Mouse (Mus musculus): ENCODE results near the gene Trim6. TPM values are rescaled to one million over a fixed set of nuclear protein-coding genes. Genes with fewer than 3 reads are reported as not detected.
"Not testable (repeated sequence)": the region's sequence is repeated elsewhere in the genome, so short reads cannot be mapped to it uniquely, and the experiment has no call there.

Trim6 gene
- polyA plus RNA-seq, 1 experiment from 2014 or later: 1.6 TPM

GRCm38 (mm10) chr7:104260380-104260779, 41.8 kb downstream of the Trim6 start:
- ATAC-seq (replicated peaks; ENCODE audit: low FRiP score, low TSS enrichment, low read depth); H3K4me1 ChIP-seq (replicated peaks; ENCODE audit: control insufficient read depth, insufficient read depth, low read length); H3K27me3 ChIP-seq (replicated peaks; ENCODE audit: control insufficient read depth, insufficient read depth, low read length); H3K27ac ChIP-seq (ENCODE audit: low read depth); DNase-seq (ENCODE audit: low spot score); H3K4me2 ChIP-seq (ENCODE audit: low read length); H3K9me3 ChIP-seq (ENCODE audit: control insufficient read depth, low read length); H3K36me3 ChIP-seq (ENCODE audit: control insufficient read depth, insufficient read depth, low read length); H3K9ac ChIP-seq (ENCODE audit: low read length); H3K4me3 ChIP-seq (ENCODE audit: low read depth, low read length): not testable (repeated sequence)
- 85% methylated on average over 4 of the region's 4 CpGs for WGBS

GRCm38 (mm10) chr7:104265335-104265734, 46.7 kb downstream of the Trim6 start:
- not testable (repeated sequence) for DNase-seq (ENCODE audit: low spot score); H3K4me1 ChIP-seq (replicated peaks; ENCODE audit: control insufficient read depth, insufficient read depth, low read length); H3K4me2 ChIP-seq (ENCODE audit: low read length); H3K9ac ChIP-seq (ENCODE audit: low read length); H3K9me3 ChIP-seq (ENCODE audit: control insufficient read depth, low read length); H3K4me3 ChIP-seq (ENCODE audit: low read depth, low read length); H3K36me3 ChIP-seq (ENCODE audit: control insufficient read depth, insufficient read depth, low read length); ATAC-seq (replicated peaks; ENCODE audit: low FRiP score, low TSS enrichment, low read depth); H3K27me3 ChIP-seq (replicated peaks; ENCODE audit: control insufficient read depth, insufficient read depth, low read length); H3K27ac ChIP-seq (ENCODE audit: low read depth)
- 80% methylated on average over 2 of the region's 5 CpGs for WGBS

DNA sequence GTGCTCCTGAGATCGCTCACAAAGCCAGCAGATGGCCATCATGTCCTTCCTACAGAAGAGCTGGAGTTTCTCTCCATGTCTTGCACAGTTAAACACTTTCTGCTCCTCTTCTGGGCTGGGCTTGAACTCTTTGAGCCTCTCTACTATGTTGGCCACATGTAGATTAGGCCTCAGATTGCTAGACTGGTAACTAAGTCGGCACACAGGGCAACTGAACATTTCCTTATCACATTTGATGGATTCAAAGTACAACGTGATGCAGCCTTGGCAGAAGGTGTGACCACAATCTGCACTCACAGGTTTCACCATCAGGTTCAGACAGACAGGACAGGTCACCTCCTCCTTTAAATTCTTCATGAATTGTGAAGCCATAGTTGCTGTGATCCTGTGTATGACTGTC, 60.8 kb downstream of the Trim6 start:
- H3K36me3 ChIP-seq (ENCODE audit: control insufficient read depth, insufficient read depth, low read length); H3K9ac ChIP-seq (ENCODE audit: low read length); H3K9me3 ChIP-seq (ENCODE audit: control insufficient read depth, low read length); DNase-seq (ENCODE audit: low spot score); H3K4me1 ChIP-seq (replicated peaks; ENCODE audit: control insufficient read depth, insufficient read depth, low read length); H3K27me3 ChIP-seq (replicated peaks; ENCODE audit: control insufficient read depth, insufficient read depth, low read length); ATAC-seq (replicated peaks; ENCODE audit: low FRiP score, low TSS enrichment, low read depth); H3K4me2 ChIP-seq (ENCODE audit: low read length); H3K4me3 ChIP-seq (ENCODE audit: low read depth, low read length); H3K27ac ChIP-seq (ENCODE audit: low read depth): not testable (repeated sequence)
- whole genome bisulfite sequencing: 86% methylated on average over 3 of the region's 3 CpGs

Other genes with a start within 250 kb of the Trim6 start
- gene Olfr635, start 247.6 kb upstream of the Trim6 start, polyA plus RNA-seq (2014; fragmentation: Nextera tagmentation; extraction: Ambion mirVana): not detected in 2 replicates
- not detected in 2 replicates for gene Olfr638, start 220.0 kb upstream of the Trim6 start, polyA plus RNA-seq (2014; fragmentation: Nextera tagmentation; extraction: Ambion mirVana)
- 0.04 TPM in 1 of 2 replicates, not detected in the other for gene Olfr639, start 201.5 kb upstream of the Trim6 start, polyA plus RNA-seq (2014; fragmentation: Nextera tagmentation; extraction: Ambion mirVana)
- not detected in 2 replicates for gene Olfr640, start 193.2 kb upstream of the Trim6 start, polyA plus RNA-seq (2014; fragmentation: Nextera tagmentation; extraction: Ambion mirVana)
- not detected in 2 replicates for gene Olfr641, start 183.3 kb upstream of the Trim6 start, polyA plus RNA-seq (2014; fragmentation: Nextera tagmentation; extraction: Ambion mirVana)
- not detected in 2 replicates for gene Olfr642, start 166.1 kb upstream of the Trim6 start, polyA plus RNA-seq (2014; fragmentation: Nextera tagmentation; extraction: Ambion mirVana)
- not detected in 2 replicates for gene 4930516K23Rik, start 157.3 kb upstream of the Trim6 start, polyA plus RNA-seq (2014; fragmentation: Nextera tagmentation; extraction: Ambion mirVana)
- not detected in 2 replicates for gene Olfr644, start 146.9 kb upstream of the Trim6 start, polyA plus RNA-seq (2014; fragmentation: Nextera tagmentation; extraction: Ambion mirVana)
- not detected in 2 replicates for gene Olfr645, start 133.3 kb upstream of the Trim6 start, polyA plus RNA-seq (2014; fragmentation: Nextera tagmentation; extraction: Ambion mirVana)
- not detected in 2 replicates for gene Olfr646, start 113.9 kb upstream of the Trim6 start, polyA plus RNA-seq (2014; fragmentation: Nextera tagmentation; extraction: Ambion mirVana)
- not detected in 2 replicates for gene Ubqln5, start 89.0 kb upstream of the Trim6 start, polyA plus RNA-seq (2014; fragmentation: Nextera tagmentation; extraction: Ambion mirVana)
- not detected in 2 replicates for gene Olfr643, start 81.4 kb upstream of the Trim6 start, polyA plus RNA-seq (2014; fragmentation: Nextera tagmentation; extraction: Ambion mirVana)
- gene Ubqln3, start 75.5 kb upstream of the Trim6 start, polyA plus RNA-seq (2014; fragmentation: Nextera tagmentation; extraction: Ambion mirVana): not detected in 2 replicates
- not detected in 2 replicates for gene Ubqlnl, start 68.2 kb upstream of the Trim6 start, polyA plus RNA-seq (2014; fragmentation: Nextera tagmentation; extraction: Ambion mirVana)
- gene Olfm5, start 54.0 kb upstream of the Trim6 start, polyA plus RNA-seq (2014; fragmentation: Nextera tagmentation; extraction: Ambion mirVana): not detected in 2 replicates
- 0.32 and 0.36 TPM in 2 replicates for gene Olfr648, start 35.4 kb upstream of the Trim6 start, polyA plus RNA-seq (2014; fragmentation: Nextera tagmentation; extraction: Ambion mirVana)
- not detected in 2 replicates for gene Olfr649, start 22.8 kb upstream of the Trim6 start, polyA plus RNA-seq (2014; fragmentation: Nextera tagmentation; extraction: Ambion mirVana)
- gene Trim34a, start 25.7 kb downstream of the Trim6 start, polyA plus RNA-seq (2014; fragmentation: Nextera tagmentation; extraction: Ambion mirVana): 1.5 and 1.9 TPM in 2 replicates
- 0.12 and 0.31 TPM in 2 replicates for gene Trim5, start 69.3 kb downstream of the Trim6 start, polyA plus RNA-seq (2014; fragmentation: Nextera tagmentation; extraction: Ambion mirVana)
- 3.7 and 5.2 TPM in 2 replicates for gene Trim12a, start 96.7 kb downstream of the Trim6 start, polyA plus RNA-seq (2014; fragmentation: Nextera tagmentation; extraction: Ambion mirVana)
- gene Trim34b, start 110.7 kb downstream of the Trim6 start, polyA plus RNA-seq (2014; fragmentation: Nextera tagmentation; extraction: Ambion mirVana): not detected in 2 replicates
- gene Trim12c, start 134.6 kb downstream of the Trim6 start, polyA plus RNA-seq (2014; fragmentation: Nextera tagmentation; extraction: Ambion mirVana): 1.6 TPM in 2 replicates
- 0.09 and 0.14 TPM in 2 replicates for gene Trim30b, start 151.1 kb downstream of the Trim6 start, polyA plus RNA-seq (2014; fragmentation: Nextera tagmentation; extraction: Ambion mirVana)
- 0.16 and 0.20 TPM in 2 replicates for gene Trim30c, start 182.0 kb downstream of the Trim6 start, polyA plus RNA-seq (2014; fragmentation: Nextera tagmentation; extraction: Ambion mirVana)
- 1.5 TPM in 2 replicates for gene Trim30a, start 246.4 kb downstream of the Trim6 start, polyA plus RNA-seq (2014; fragmentation: Nextera tagmentation; extraction: Ambion mirVana)